Mouse (Mus musculus): Measurements from ENCODE around the gene Litaf. TPM values are rescaled to one million over a fixed set of nuclear protein-coding genes. Genes with fewer than 3 reads are reported as not detected.

Litaf gene
- polyA plus RNA-seq, 1 experiment from 2014 or later = 113 TPM

DNA sequence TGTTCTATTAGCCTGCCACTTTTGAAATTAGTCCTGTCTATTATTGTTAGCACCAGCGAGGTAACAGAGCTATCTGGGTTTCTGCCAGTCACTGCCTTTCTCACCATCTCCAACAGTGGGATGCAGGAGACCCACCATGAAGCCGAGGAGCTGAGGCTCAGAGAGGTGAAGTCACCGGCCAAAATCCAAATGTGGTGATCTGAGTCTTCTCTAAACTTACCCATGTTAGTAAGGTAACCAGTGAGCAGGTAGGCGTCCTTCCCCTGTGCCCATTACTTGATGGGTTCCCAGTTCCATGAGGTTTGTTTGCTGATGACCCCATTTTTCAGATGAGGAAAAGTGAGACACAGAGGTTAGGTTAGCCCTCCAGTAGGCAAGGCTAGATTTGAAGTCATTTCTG is 1.6 kb downstream of the Litaf start:
- no peak for ATAC-seq (ENCODE audit: insufficient number of reproducible peaks, low FRiP score, low TSS enrichment, low read depth)
- 94% methylated on average over 4 of the region's 4 CpGs for WGBS
- H3K4me1 ChIP-seq = peaks cover 45% of the 10 kb centered on the region
- no peaks in the 10 kb centered on the region for H3K27me3 ChIP-seq
- no peak overlapping the region for H3K27ac ChIP-seq
- no peaks in the 10 kb centered on the region for H3K36me3 ChIP-seq
- no peaks in the 10 kb centered on the region for H3K9me3 ChIP-seq
- H3K9ac ChIP-seq = no peak overlapping the region
- H3K4me2 ChIP-seq = no peak overlapping the region
- H3K4me3 ChIP-seq = no peak overlapping the region

DNA sequence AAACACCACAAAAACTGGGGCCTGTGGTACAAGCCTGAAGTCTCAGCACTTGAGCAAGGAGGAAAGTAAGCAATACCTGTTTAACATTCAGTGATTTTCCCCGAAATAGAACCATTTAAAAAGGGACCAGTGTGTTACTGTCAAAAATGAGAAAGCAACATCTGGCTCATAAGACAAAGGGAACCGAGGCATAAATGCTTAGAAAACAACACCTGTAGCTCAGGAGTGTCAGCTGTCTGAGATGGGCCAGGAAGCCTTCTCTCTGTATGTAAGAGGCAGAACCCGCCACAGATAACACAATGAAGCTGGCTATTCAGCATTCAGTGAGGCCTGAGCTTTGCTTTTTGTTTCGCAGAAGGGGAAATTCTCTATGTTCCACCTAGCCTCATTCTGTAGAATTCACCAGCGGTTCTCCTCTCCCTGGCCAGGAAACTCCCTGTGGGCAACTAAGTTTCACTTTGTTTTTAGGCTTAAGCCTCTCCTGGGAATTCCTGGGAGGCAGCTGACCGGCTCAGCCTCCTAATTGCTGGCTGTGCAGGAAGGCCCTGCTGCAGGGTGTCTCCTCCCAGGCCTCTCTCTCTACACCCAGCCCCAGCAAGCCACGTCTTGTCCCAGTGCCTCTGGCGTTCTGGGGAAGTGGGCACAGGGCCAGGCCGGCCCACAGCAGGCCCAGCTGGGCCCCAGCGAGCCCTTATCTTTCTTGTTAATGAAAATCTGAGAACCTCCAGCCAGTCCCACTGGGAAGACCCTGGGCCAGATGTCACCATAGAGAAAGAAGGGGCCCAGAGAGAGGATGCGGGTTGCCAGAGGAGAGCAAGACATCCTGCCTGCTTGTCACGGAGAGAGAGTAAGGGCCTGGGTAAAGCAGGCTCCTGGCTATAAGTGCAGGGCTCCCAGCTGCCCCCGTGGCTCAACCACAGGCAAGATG is 2.9 kb downstream of the Litaf start:
- H3K9ac ChIP-seq = no peak overlapping the region
- WGBS = 23% methylated on average over 13 of the region's 13 CpGs
- H3K36me3 ChIP-seq = no peaks in the 10 kb centered on the region
- peaks cover 33% of the 10 kb centered on the region for H3K4me1 ChIP-seq
- ATAC-seq (ENCODE audit: insufficient number of reproducible peaks, low FRiP score, low TSS enrichment, low read depth) = no peak; the same call in 1 of the 2 replicates
- H3K4me3 ChIP-seq = no peak overlapping the region
- H3K9me3 ChIP-seq = no peaks in the 10 kb centered on the region
- H3K4me2 ChIP-seq = no peak overlapping the region
- no peaks in the 10 kb centered on the region for H3K27me3 ChIP-seq
- H3K27ac ChIP-seq = peak overlapping the region; percentile 85

DNA sequence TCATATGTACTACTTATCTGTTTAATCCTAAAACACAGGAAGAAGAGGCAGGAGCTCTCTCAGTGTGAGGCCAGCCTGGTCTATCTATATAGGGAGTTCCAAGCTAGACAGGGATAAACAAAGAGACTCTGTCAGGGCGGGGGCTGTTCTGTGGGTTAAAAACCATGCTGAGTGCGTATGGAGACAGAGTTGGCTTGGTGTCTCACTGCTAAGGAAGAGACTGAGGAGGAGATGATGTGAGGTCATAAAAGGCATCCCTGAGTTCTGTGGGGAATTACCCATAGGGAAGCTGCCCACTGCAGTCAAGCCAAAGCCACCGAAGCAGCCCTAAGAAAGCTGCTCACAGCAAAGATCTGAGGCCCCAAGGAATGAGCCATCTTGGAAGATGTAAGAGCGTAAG is 5.3 kb downstream of the Litaf start, which contains the start of gene Snn:
Snn (plus strand) TSS at position 301 of the 400 bp plus-strand sequence.
- Histone ChIP-seq H3K9me3 (no peaks in the 10 kb centered on the region), H3K4me3 (no peak within 1 kb of the TSS), H3K27me3 (no peaks in the 10 kb centered on the region), H3K36me3 (no peaks in the 10 kb centered on the region), H3K27ac (no peak within 1 kb of the TSS), H3K9ac (no peak within 1 kb of the TSS), H3K4me2 (no peak within 1 kb of the TSS), H3K4me1 (peaks cover 27% of the 10 kb centered on the region)
- WGBS = 80% methylated on average over 4 of the region's 4 CpGs
- ATAC-seq (ENCODE audit: insufficient number of reproducible peaks, low FRiP score, low TSS enrichment, low read depth) = no peak

DNA sequence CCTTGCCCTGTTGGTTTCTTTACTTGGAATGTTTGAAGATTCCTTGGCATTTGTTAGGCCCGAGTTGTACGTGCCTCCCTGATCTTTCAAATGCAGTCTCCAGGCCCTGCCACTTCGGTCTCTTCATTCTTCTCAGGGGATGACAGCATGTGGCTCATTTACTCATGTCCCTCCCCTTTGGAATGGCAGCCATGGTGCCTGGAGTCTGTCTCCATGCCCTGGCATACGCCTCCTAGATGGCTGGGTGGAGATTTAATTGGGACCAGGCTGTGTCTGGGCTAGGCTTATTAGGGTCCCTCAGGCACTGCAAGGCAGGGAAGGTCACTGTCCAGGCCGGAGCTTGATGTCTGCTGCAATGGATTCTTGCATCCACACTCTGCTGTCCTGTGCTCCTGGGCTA is 10.0 kb downstream of the Litaf start:
- no peak for ATAC-seq (ENCODE audit: insufficient number of reproducible peaks, low FRiP score, low TSS enrichment, low read depth)
- Histone ChIP-seq H3K36me3 (no peaks in the 10 kb centered on the region), H3K4me1 (0 out of 2 replicates have a peak, but pooled peaks cover 5% of the 10 kb centered on the region), H3K9ac (no peak overlapping the region), H3K4me3 (no peak overlapping the region), H3K27me3 (no peaks in the 10 kb centered on the region), H3K9me3 (no peaks in the 10 kb centered on the region), H3K4me2 (no peak overlapping the region), H3K27ac (no peak overlapping the region)
- WGBS = 53% methylated on average over 5 of the region's 5 CpGs

DNA sequence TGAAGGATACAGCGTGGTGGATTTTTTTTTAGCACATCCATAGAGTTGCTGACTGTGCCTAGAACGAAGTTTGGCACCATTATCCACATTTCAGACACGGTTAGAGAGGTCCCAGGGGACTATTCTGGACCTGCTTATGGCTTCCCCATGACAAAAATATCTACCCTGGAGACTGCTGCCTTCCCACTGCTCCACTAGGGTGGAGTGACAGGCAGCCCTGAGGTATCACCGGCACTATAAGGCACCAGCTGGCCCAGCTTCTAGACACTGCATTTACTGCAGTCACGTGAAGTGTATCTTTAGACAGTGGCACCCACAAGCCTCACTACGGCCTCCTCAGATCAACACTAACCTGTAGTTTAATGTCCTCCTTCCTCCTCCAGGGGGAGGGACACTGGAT is 11.1 kb downstream of the Litaf start:
- Histone ChIP-seq H3K27ac (no peak overlapping the region), H3K9me3 (no peaks in the 10 kb centered on the region), H3K27me3 (no peaks in the 10 kb centered on the region), H3K4me1 (0 out of 2 replicates have a peak, but pooled peaks cover 5% of the 10 kb centered on the region), H3K4me3 (no peak overlapping the region), H3K9ac (no peak overlapping the region), H3K36me3 (no peaks in the 10 kb centered on the region), H3K4me2 (no peak overlapping the region)
- 76% methylated on average over 6 of the region's 6 CpGs for WGBS
- no peak for ATAC-seq (ENCODE audit: insufficient number of reproducible peaks, low FRiP score, low TSS enrichment, low read depth)

DNA sequence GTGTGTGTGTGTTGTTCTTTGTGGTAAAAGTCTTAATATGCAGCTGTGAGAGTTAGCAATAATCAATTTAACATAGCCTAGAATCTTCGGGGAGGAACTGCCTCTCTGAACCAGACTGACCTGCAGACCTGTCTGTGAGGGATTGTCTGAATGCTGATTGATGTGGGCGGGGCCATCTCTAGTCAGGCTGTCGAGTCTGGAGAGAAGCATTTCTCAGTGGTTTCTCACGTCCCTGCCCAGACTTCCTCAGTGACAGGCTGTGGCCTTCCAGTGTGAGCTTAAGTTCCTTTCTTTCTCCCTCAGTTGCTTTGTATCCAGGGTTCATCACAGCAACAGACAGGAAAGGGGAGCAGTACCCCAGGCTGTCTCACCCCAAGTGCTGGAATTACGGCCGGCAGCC is 11.5 kb downstream of the Litaf start:
- no peak overlapping the region for H3K4me3 ChIP-seq
- WGBS = 70% methylated on average over 6 of the region's 6 CpGs
- no peak overlapping the region for H3K27ac ChIP-seq
- no peaks in the 10 kb centered on the region for H3K27me3 ChIP-seq
- no peak overlapping the region for H3K9ac ChIP-seq
- 0 out of 2 replicates have a peak, but pooled peaks cover 5% of the 10 kb centered on the region for H3K4me1 ChIP-seq
- ATAC-seq (ENCODE audit: insufficient number of reproducible peaks, low FRiP score, low TSS enrichment, low read depth) = no peak
- H3K4me2 ChIP-seq = no peak overlapping the region
- H3K36me3 ChIP-seq = no peaks in the 10 kb centered on the region
- H3K9me3 ChIP-seq = no peaks in the 10 kb centered on the region

DNA sequence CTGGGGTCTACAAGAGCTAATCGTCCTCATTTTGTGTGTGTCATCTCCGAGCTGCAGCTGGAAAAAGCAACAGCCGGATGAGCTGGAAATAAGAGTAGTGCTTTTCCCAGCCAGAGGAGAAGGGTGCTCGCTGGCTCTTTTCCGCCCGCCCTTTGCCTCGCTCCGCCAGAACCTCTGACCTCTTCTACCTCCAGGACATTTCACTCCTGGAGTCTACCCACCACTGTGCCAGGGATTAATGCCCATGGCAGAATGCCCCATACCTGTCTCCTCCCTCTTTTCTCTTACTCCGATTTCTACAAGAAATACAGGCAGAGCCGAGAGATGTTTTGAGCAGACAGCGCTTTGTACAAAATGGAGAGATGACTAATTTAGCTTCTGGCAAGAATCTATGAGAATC is 14.8 kb downstream of the Litaf start:
- no peak for ATAC-seq (ENCODE audit: insufficient number of reproducible peaks, low FRiP score, low TSS enrichment, low read depth)
- no peaks in the 10 kb centered on the region for H3K4me1 ChIP-seq
- H3K27ac ChIP-seq = no peak overlapping the region
- no peak overlapping the region for H3K4me3 ChIP-seq
- H3K9ac ChIP-seq = no peak overlapping the region
- H3K36me3 ChIP-seq = no peaks in the 10 kb centered on the region
- WGBS = 88% methylated on average over 11 of the region's 11 CpGs
- no peaks in the 10 kb centered on the region for H3K27me3 ChIP-seq
- H3K4me2 ChIP-seq = no peak overlapping the region
- H3K9me3 ChIP-seq = no peaks in the 10 kb centered on the region

DNA sequence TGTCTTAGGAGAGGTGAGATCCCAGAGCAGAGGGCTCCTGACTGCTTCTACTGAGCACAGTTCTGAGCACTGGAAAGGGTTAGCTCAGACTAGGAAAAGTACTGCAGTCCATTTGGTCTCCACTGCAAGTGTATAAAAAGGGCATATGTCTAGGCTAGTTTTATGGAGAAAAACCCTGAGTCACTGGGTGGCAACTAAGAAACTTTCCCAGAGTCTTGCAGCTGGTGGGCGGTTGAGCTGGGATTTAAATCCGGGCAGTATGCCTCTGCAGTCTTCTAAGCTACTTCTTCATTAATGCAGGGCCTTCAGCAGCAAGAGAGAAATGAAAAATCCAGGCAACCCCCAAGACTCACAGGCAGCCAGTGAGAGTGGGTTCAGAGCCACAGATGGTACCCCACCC is 15.7 kb downstream of the Litaf start:
- no peak overlapping the region for H3K4me3 ChIP-seq
- WGBS = 73% methylated on average over 2 of the region's 2 CpGs
- no peaks in the 10 kb centered on the region for H3K36me3 ChIP-seq

DNA sequence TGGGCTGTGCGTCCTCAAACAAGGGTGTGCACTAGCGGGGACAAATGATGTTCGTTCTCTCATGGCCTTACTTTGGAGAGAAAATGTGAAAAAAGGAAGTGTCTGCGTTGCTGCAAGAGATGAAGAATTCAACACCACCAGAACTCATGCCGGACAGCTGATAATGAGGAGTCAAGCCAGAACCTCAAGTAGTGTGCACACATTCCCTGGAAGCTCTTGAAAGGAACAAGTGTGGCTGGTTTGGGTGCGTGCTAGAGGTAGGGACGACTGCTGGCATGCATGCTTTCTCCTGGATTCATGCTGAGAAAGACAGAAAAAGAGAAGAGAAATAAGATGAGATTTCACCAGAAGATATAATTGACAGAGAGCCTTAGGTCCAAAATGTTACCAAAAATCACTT is 18.8 kb downstream of the Litaf start:
- Histone ChIP-seq H3K27ac (no peak overlapping the region), H3K9me3 (no peaks in the 10 kb centered on the region), H3K4me1 (no peaks in the 10 kb centered on the region), H3K4me2 (no peak overlapping the region), H3K9ac (no peak overlapping the region), H3K4me3 (no peak overlapping the region), H3K36me3 (no peaks in the 10 kb centered on the region), H3K27me3 (no peaks in the 10 kb centered on the region)
- 83% methylated on average over 7 of the region's 7 CpGs for WGBS
- ATAC-seq (ENCODE audit: insufficient number of reproducible peaks, low FRiP score, low TSS enrichment, low read depth) = no peak

More for the DNA sequence above, 15.7 kb downstream of the Litaf start:
- no peak for ATAC-seq (ENCODE audit: insufficient number of reproducible peaks, low FRiP score, low TSS enrichment, low read depth)
- Histone ChIP-seq H3K27ac (no peak overlapping the region), H3K4me2 (no peak overlapping the region), H3K9ac (no peak overlapping the region), H3K9me3 (no peaks in the 10 kb centered on the region), H3K27me3 (no peaks in the 10 kb centered on the region), H3K4me1 (no peaks in the 10 kb centered on the region)

DNA sequence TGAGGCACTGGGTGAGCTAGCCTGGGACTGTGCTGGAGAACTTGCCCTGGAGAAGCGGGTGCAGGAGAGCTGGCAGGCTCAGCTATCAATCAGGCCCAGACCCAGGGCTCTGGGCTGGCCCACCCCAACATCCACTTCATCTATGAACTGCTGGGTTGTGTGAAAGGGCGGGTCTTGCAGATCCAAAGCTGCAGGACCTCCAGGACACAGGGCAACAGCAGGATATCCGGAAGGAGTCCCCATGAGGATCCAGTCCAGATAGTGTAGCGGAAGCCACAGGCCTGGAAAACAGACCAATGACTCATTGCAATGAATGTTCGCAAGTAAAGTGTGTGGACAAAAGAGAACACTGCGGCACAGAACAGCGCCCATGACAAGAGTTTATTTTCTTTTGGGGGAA is 19.5 kb downstream of the Litaf start:
- Histone ChIP-seq H3K9me3 (no peaks in the 10 kb centered on the region), H3K9ac (no peak overlapping the region), H3K4me3 (no peak overlapping the region), H3K27ac (no peak overlapping the region), H3K27me3 (no peaks in the 10 kb centered on the region), H3K4me2 (no peak overlapping the region), H3K4me1 (no peaks in the 10 kb centered on the region), H3K36me3 (no peaks in the 10 kb centered on the region)
- ATAC-seq (ENCODE audit: insufficient number of reproducible peaks, low FRiP score, low TSS enrichment, low read depth) = peak; percentile 69; the same call in 1 of the 2 replicates
- WGBS = 83% methylated on average over 7 of the region's 7 CpGs

DNA sequence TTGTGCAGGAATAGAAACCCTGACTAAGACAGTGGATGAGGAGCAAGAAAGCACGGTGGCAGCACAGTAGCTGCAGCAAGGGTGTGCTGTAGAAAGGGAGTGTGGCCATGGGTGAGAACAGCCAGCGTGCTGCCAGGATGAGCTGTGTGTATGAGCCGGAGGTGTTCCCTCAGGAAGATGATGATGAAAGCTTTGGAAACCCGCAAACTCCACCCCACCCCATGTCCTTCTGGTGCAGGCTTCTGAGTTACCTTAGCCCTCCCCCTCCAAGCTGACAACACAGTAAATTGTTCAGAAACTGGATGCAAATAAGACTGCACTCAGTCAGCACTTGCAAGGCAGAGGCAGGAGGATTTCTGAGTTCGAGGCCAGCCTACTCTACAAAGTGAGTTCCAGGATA is 22.7 kb downstream of the Litaf start:
- no peak overlapping the region for H3K4me3 ChIP-seq
- no peak overlapping the region for H3K27ac ChIP-seq
- no peak overlapping the region for H3K4me2 ChIP-seq
- H3K9ac ChIP-seq = no peak overlapping the region
- H3K27me3 ChIP-seq = no peaks in the 10 kb centered on the region
- no peaks in the 10 kb centered on the region for H3K9me3 ChIP-seq
- 0 out of 2 replicates have a peak, but pooled peaks cover 3% of the 10 kb centered on the region for H3K4me1 ChIP-seq
- H3K36me3 ChIP-seq = no peaks in the 10 kb centered on the region
- 87% methylated on average over 5 of the region's 5 CpGs for WGBS
- ATAC-seq (ENCODE audit: insufficient number of reproducible peaks, low FRiP score, low TSS enrichment, low read depth) = no peak

DNA sequence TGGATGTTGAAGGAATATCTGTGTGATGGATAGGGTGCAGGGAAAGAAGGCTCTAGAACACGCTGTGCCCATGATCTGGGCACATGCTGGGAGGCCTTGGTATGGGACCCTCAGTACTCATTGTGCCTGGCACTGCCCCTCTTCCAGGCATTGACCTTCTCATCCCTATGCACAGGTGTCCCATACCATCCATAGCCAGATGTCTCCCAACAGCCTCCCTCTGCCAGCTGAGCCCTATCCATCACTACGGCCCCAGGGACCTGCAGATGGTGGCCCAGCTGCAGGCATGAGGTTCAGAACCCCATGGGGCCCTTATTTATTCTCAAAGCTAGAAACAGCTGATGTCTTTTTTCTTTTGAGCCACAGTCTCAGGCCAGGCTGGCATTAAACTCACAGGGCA is 25.4 kb downstream of the Litaf start:
- H3K27me3 ChIP-seq = no peaks in the 10 kb centered on the region
- ATAC-seq (ENCODE audit: insufficient number of reproducible peaks, low FRiP score, low TSS enrichment, low read depth) = no peak
- no peak overlapping the region for H3K27ac ChIP-seq
- no peak overlapping the region for H3K4me2 ChIP-seq
- H3K9ac ChIP-seq = no peak overlapping the region
- no peaks in the 10 kb centered on the region for H3K36me3 ChIP-seq
- no peak overlapping the region for H3K4me3 ChIP-seq
- 79% methylated on average over 2 of the region's 2 CpGs for WGBS
- H3K9me3 ChIP-seq = no peaks in the 10 kb centered on the region
- H3K4me1 ChIP-seq = peaks cover 6% of the 10 kb centered on the region; the same call in 1 of the 2 replicates

Measured in limb, embryonic 15.5 days (tissue).